Mouse (Mus musculus): Measurements from ENCODE around the gene Gm21985. TPM values are rescaled to one million over a fixed set of nuclear protein-coding genes. Genes with fewer than 3 reads are reported as not detected.

Gm21985 gene
- polyA plus RNA-seq, 1 experiment from 2014 or later, result not detected

GRCm38 (mm10) chr2:112261748-112262653 is 4.1 kb upstream of the Gm21985 start, which contains the start of gene Nop10:
Nop10 (plus strand) TSS chr2:112261926.
- Histone ChIP-seq H3K27me3 (replicated peaks; ENCODE audit: control insufficient read depth, insufficient read depth, low read length) (no peaks in the 10 kb centered on the region), H3K4me2 (ENCODE audit: low read length) (peak within 1 kb of the TSS; percentile 64), H3K4me3 (ENCODE audit: low read depth, low read length) (peak within 1 kb of the TSS; percentile 82), H3K36me3 (ENCODE audit: control insufficient read depth, insufficient read depth, low read length) (no peaks in the 10 kb centered on the region), H3K4me1 (replicated peaks; ENCODE audit: control insufficient read depth, insufficient read depth, low read length) (peaks cover 13% of the 10 kb centered on the region), H3K9ac (ENCODE audit: low read length) (peak within 1 kb of the TSS; percentile 54), H3K27ac (ENCODE audit: low read depth) (peak within 1 kb of the TSS; percentile 76), H3K9me3 (ENCODE audit: control insufficient read depth, low read length) (no peaks in the 10 kb centered on the region)
- ATAC-seq (replicated peaks; ENCODE audit: low FRiP score, low TSS enrichment, low read depth) (peak; percentile 58), DNase-seq (ENCODE audit: low spot score) (peak; percentile 88)
- under 1% methylated on average over 36 of the region's 36 CpGs for WGBS

- H3K9ac ChIP-seq (ENCODE audit: low read length), result peak overlapping the region; percentile 54; the same call in 1 of the 2 replicates
- 33% methylated on average over 4 of the region's 4 CpGs for WGBS
- H3K4me2 ChIP-seq (ENCODE audit: low read length), result peak overlapping the region; percentile 64
- no peak for DNase-seq (ENCODE audit: low spot score)
- H3K4me3 ChIP-seq (ENCODE audit: low read depth, low read length), result peak overlapping the region; percentile 82
- no peak for ATAC-seq (replicated peaks; ENCODE audit: low FRiP score, low TSS enrichment, low read depth)
- no peak overlapping the region for H3K27ac ChIP-seq (ENCODE audit: low read depth)
- H3K27me3 ChIP-seq (replicated peaks; ENCODE audit: control insufficient read depth, insufficient read depth, low read length), result no peaks in the 10 kb centered on the region
- no peaks in the 10 kb centered on the region for H3K9me3 ChIP-seq (ENCODE audit: control insufficient read depth, low read length)
- no peaks in the 10 kb centered on the region for H3K36me3 ChIP-seq (ENCODE audit: control insufficient read depth, insufficient read depth, low read length)
- peaks cover 17% of the 10 kb centered on the region for H3K4me1 ChIP-seq (replicated peaks; ENCODE audit: control insufficient read depth, insufficient read depth, low read length)
Measured at GRCm38 (mm10) chr2:112262779-112263295, 3.3 kb upstream of the Gm21985 start.

GRCm38 (mm10) chr2:112264364-112264763 is 1.8 kb upstream of the Gm21985 start:
- Histone ChIP-seq H3K36me3 (ENCODE audit: control insufficient read depth, insufficient read depth, low read length) (no peaks in the 10 kb centered on the region), H3K4me1 (replicated peaks; ENCODE audit: control insufficient read depth, insufficient read depth, low read length) (peaks cover 17% of the 10 kb centered on the region), H3K9me3 (ENCODE audit: control insufficient read depth, low read length) (no peaks in the 10 kb centered on the region), H3K4me3 (ENCODE audit: low read depth, low read length) (no peak overlapping the region), H3K27me3 (replicated peaks; ENCODE audit: control insufficient read depth, insufficient read depth, low read length) (no peaks in the 10 kb centered on the region), H3K9ac (ENCODE audit: low read length) (no peak overlapping the region), H3K4me2 (ENCODE audit: low read length) (no peak overlapping the region), H3K27ac (ENCODE audit: low read depth) (no peak overlapping the region)
- no peak for DNase-seq (ENCODE audit: low spot score)
- 80% methylated on average over 4 of the region's 4 CpGs for WGBS
- ATAC-seq (replicated peaks; ENCODE audit: low FRiP score, low TSS enrichment, low read depth), result no peak

GRCm38 (mm10) chr2:112265448-112266241 is 469 bp upstream of the Gm21985 start, which contains the start of gene Slc12a6:
Slc12a6 (plus strand) TSS chr2:112265825.
- Histone ChIP-seq H3K4me3 (ENCODE audit: low read depth, low read length) (peak within 1 kb of the TSS; percentile 84), H3K4me1 (replicated peaks; ENCODE audit: control insufficient read depth, insufficient read depth, low read length) (peaks cover 17% of the 10 kb centered on the region), H3K9me3 (ENCODE audit: control insufficient read depth, low read length) (no peaks in the 10 kb centered on the region), H3K4me2 (ENCODE audit: low read length) (peak within 1 kb of the TSS; percentile 61), H3K36me3 (ENCODE audit: control insufficient read depth, insufficient read depth, low read length) (no peaks in the 10 kb centered on the region), H3K9ac (ENCODE audit: low read length) (peak within 1 kb of the TSS; percentile 71), H3K27ac (ENCODE audit: low read depth) (peak within 1 kb of the TSS; percentile 81), H3K27me3 (replicated peaks; ENCODE audit: control insufficient read depth, insufficient read depth, low read length) (no peaks in the 10 kb centered on the region)
- DNase-seq (ENCODE audit: low spot score) (peak; percentile 93), ATAC-seq (replicated peaks; ENCODE audit: low FRiP score, low TSS enrichment, low read depth) (peak; percentile 94)
- WGBS, result under 1% methylated on average over 83 of the region's 85 CpGs

GRCm38 (mm10) chr2:112266780-112267179 is 666 bp downstream of the Gm21985 start:
- Histone ChIP-seq H3K27ac (ENCODE audit: low read depth) (no peak overlapping the region), H3K4me2 (ENCODE audit: low read length) (peak overlapping the region; percentile 61), H3K4me1 (replicated peaks; ENCODE audit: control insufficient read depth, insufficient read depth, low read length) (peaks cover 17% of the 10 kb centered on the region), H3K9ac (ENCODE audit: low read length) (no peak overlapping the region), H3K4me3 (ENCODE audit: low read depth, low read length) (peak overlapping the region; percentile 84), H3K9me3 (ENCODE audit: control insufficient read depth, low read length) (no peaks in the 10 kb centered on the region), H3K27me3 (replicated peaks; ENCODE audit: control insufficient read depth, insufficient read depth, low read length) (no peaks in the 10 kb centered on the region), H3K36me3 (ENCODE audit: control insufficient read depth, insufficient read depth, low read length) (no peaks in the 10 kb centered on the region)
- no peak for ATAC-seq (replicated peaks; ENCODE audit: low FRiP score, low TSS enrichment, low read depth)
- 30% methylated on average over 10 of the region's 10 CpGs for WGBS
- DNase-seq (ENCODE audit: low spot score), result no peak

GRCm38 (mm10) chr2:112267547-112268269 is 1.6 kb downstream of the Gm21985 start:
- Histone ChIP-seq H3K4me3 (ENCODE audit: low read depth, low read length) (peak overlapping the region; percentile 84), H3K36me3 (ENCODE audit: control insufficient read depth, insufficient read depth, low read length) (no peaks in the 10 kb centered on the region), H3K4me2 (ENCODE audit: low read length) (peak overlapping the region; percentile 61), H3K27me3 (replicated peaks; ENCODE audit: control insufficient read depth, insufficient read depth, low read length) (no peaks in the 10 kb centered on the region), H3K4me1 (replicated peaks; ENCODE audit: control insufficient read depth, insufficient read depth, low read length) (peaks cover 15% of the 10 kb centered on the region), H3K9ac (ENCODE audit: low read length) (no peak overlapping the region), H3K27ac (ENCODE audit: low read depth) (no peak overlapping the region), H3K9me3 (ENCODE audit: control insufficient read depth, low read length) (no peaks in the 10 kb centered on the region)
- ATAC-seq (replicated peaks; ENCODE audit: low FRiP score, low TSS enrichment, low read depth) (no peak), DNase-seq (ENCODE audit: low spot score) (no peak)
- 74% methylated on average over 8 of the region's 8 CpGs for WGBS

- ATAC-seq (replicated peaks; ENCODE audit: low FRiP score, low TSS enrichment, low read depth) (no peak), DNase-seq (ENCODE audit: low spot score) (no peak)
- H3K27ac ChIP-seq (ENCODE audit: low read depth), result no peak overlapping the region
- no peaks in the 10 kb centered on the region for H3K36me3 ChIP-seq (ENCODE audit: control insufficient read depth, insufficient read depth, low read length)
- H3K4me2 ChIP-seq (ENCODE audit: low read length), result no peak overlapping the region
- no peaks in the 10 kb centered on the region for H3K9me3 ChIP-seq (ENCODE audit: control insufficient read depth, low read length)
- peaks cover 8% of the 10 kb centered on the region for H3K4me1 ChIP-seq (replicated peaks; ENCODE audit: control insufficient read depth, insufficient read depth, low read length)
- no peaks in the 10 kb centered on the region for H3K27me3 ChIP-seq (replicated peaks; ENCODE audit: control insufficient read depth, insufficient read depth, low read length)
- no peak overlapping the region for H3K9ac ChIP-seq (ENCODE audit: low read length)
- H3K4me3 ChIP-seq (ENCODE audit: low read depth, low read length), result no peak overlapping the region
- WGBS, result 93% methylated on average over 2 of the region's 2 CpGs
Measured at GRCm38 (mm10) chr2:112270011-112270410, 3.9 kb downstream of the Gm21985 start.

GRCm38 (mm10) chr2:112272909-112273308 is 6.8 kb downstream of the Gm21985 start:
- no peak overlapping the region for H3K4me2 ChIP-seq (ENCODE audit: low read length)
- no peaks in the 10 kb centered on the region for H3K9me3 ChIP-seq (ENCODE audit: control insufficient read depth, low read length)
- H3K4me1 ChIP-seq (replicated peaks; ENCODE audit: control insufficient read depth, insufficient read depth, low read length), result no peaks in the 10 kb centered on the region
- H3K9ac ChIP-seq (ENCODE audit: low read length), result no peak overlapping the region
- no peaks in the 10 kb centered on the region for H3K27me3 ChIP-seq (replicated peaks; ENCODE audit: control insufficient read depth, insufficient read depth, low read length)
- H3K4me3 ChIP-seq (ENCODE audit: low read depth, low read length), result no peak overlapping the region
- H3K36me3 ChIP-seq (ENCODE audit: control insufficient read depth, insufficient read depth, low read length), result no peaks in the 10 kb centered on the region
- DNase-seq (ENCODE audit: low spot score) (no peak), ATAC-seq (replicated peaks; ENCODE audit: low FRiP score, low TSS enrichment, low read depth) (no peak)
- H3K27ac ChIP-seq (ENCODE audit: low read depth), result no peak overlapping the region
- 89% methylated on average over 2 of the region's 2 CpGs for WGBS
